In the genomic region with DNA sequence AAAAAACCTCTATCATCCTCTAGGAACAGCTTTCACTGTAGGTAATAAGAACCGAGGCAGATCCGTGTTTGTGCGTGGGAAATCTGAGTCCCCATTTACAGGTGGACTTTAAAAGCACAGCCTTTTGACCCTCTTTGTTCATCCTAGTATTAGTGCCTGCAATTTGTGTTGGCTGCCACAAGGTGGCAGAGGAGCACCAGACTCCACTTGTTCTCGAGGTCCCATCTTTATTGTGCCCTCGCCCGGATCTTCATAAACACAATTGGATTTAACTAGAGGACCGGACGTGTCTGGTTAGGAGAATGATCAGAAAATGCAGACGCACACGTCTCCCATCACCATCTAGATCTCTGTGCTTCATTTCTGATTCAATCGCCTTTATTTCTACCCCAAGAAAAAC, we compare ENCODE assay signal across 9 mouse cellular contexts.
DNase-seq lines count a peak whose midpoint lies in the region; ATAC-seq and TF ChIP-seq lines count a peak whose summit lies in the region.
"Had no signal": no experiment of that assay in that cellular context is flagged by ENCODE, and none has a peak within 500 bp of the region (broad histone marks: within the 10 kb centered on the region; RNA-seq: fewer than 3 reads in every experiment).

No protein-coding gene starts in this region.

- peak; percentile 85 for TF ChIP-seq CTCF in lung, embryonic 14.5 days (IDR thresholded peaks at IDR 0.05; ENCODE audit: low read depth)
- 0 out of 2 replicates have a peak, but pooled peaks have one; percentile 35 for TF ChIP-seq CTCF in bone marrow macrophage, adult 2 months (IDR thresholded peaks at IDR 0.05; ENCODE audit: low read depth, low read length)

- H3K36me3 ChIP-seq in forebrain, embryonic 11.5 days (ENCODE audit: control insufficient read depth, insufficient read depth, low read length): no peaks in the 10 kb centered on the region
- H3K36me3 ChIP-seq in forebrain, embryonic 13.5 days (ENCODE audit: poor library complexity, severe bottlenecking): no peaks in the 10 kb centered on the region
- H3K36me3 ChIP-seq in lung, embryonic 14.5 days (ENCODE audit: insufficient read depth): no peaks in the 10 kb centered on the region
- H3K36me3 ChIP-seq: neural tube, embryonic 12.5 days had no signal

- 0 out of 2 replicates have a peak overlapping the region, but pooled peaks have one; percentile 10 for H3K9ac ChIP-seq in forebrain, embryonic 11.5 days (ENCODE audit: low read length)
- no peak overlapping the region for H3K9ac ChIP-seq in forebrain, embryonic 13.5 days
- H3K9ac ChIP-seq in lung, embryonic 14.5 days: no peak overlapping the region
- H3K9ac ChIP-seq: neural tube, embryonic 12.5 days had no signal

- no peak overlapping the region for H3K4me2 ChIP-seq in forebrain, embryonic 11.5 days (ENCODE audit: low read depth, low read length, severe bottlenecking)
- H3K4me2 ChIP-seq in forebrain, embryonic 13.5 days: no peak overlapping the region
- H3K4me2 ChIP-seq in lung, embryonic 14.5 days: no peak overlapping the region
- H3K4me2 ChIP-seq: neural tube, embryonic 12.5 days had no signal

- no peaks in the 10 kb centered on the region for H3K9me3 ChIP-seq in forebrain, embryonic 11.5 days (ENCODE audit: control insufficient read depth, low read length)
- no peaks in the 10 kb centered on the region for H3K9me3 ChIP-seq in forebrain, embryonic 13.5 days (replicated peaks)
- no peaks in the 10 kb centered on the region for H3K9me3 ChIP-seq in lung, embryonic 14.5 days (ENCODE audit: low read depth, low read length)
- H3K9me3 ChIP-seq: neural tube, embryonic 12.5 days had no signal

- no peaks in the 10 kb centered on the region for H3K27me3 ChIP-seq in forebrain, embryonic 11.5 days (ENCODE audit: control insufficient read depth, insufficient read depth, low read length)
- no peaks in the 10 kb centered on the region for H3K27me3 ChIP-seq in forebrain, embryonic 13.5 days
- no peaks in the 10 kb centered on the region for H3K27me3 ChIP-seq in lung, embryonic 14.5 days (ENCODE audit: insufficient read depth, low read length)
- H3K27me3 ChIP-seq: neural tube, embryonic 12.5 days had no signal

- WGBS in forebrain, embryonic 11.5 days: 27% methylated on average over 11 of the region's 11 CpGs
- WGBS in forebrain, embryonic 13.5 days: 19% methylated on average over 11 of the region's 11 CpGs
- 26% methylated on average over 11 of the region's 11 CpGs for WGBS in lung, embryonic 14.5 days

- no peak for ATAC-seq in forebrain, embryonic 11.5 days (replicated peaks; ENCODE audit: low FRiP score)
- no peak for ATAC-seq in forebrain, embryonic 13.5 days
- no peak for ATAC-seq in lung, embryonic 14.5 days (ENCODE audit: insufficient read depth)

- no peaks in the 10 kb centered on the region for H3K4me1 ChIP-seq in forebrain, embryonic 11.5 days (replicated peaks; ENCODE audit: control insufficient read depth, insufficient read depth, low read length)
- peaks cover 4% of the 10 kb centered on the region; the same call in 1 of the 2 replicates for H3K4me1 ChIP-seq in forebrain, embryonic 13.5 days
- no peaks in the 10 kb centered on the region for H3K4me1 ChIP-seq in lung, embryonic 14.5 days (ENCODE audit: insufficient read depth)
- peaks cover 2% of the 10 kb centered on the region for H3K4me1 ChIP-seq in bone marrow macrophage, adult 2 months (ENCODE audit: control insufficient read depth, insufficient read depth, low read length)

- H3K4me3 ChIP-seq in forebrain, embryonic 11.5 days (ENCODE audit: low read depth, low read length): no peak overlapping the region
- no peak overlapping the region for H3K4me3 ChIP-seq in forebrain, embryonic 13.5 days
- no peak overlapping the region for H3K4me3 ChIP-seq in lung, embryonic 14.5 days (ENCODE audit: low read depth, low read length)
- no peak overlapping the region for H3K4me3 ChIP-seq in bone marrow macrophage, adult 2 months (ENCODE audit: insufficient read depth, low read length)
- H3K4me3 ChIP-seq: neural tube, embryonic 12.5 days had no signal

- peak; percentile 76 for DNase-seq in forebrain, embryonic 11.5 days (ENCODE audit: low spot score)
- peak; percentile 78 for DNase-seq in lung, embryonic 14.5 days
- no peak for DNase-seq in lung, postnatal 10 days
- DNase-seq in kidney, postnatal 36 days: peak; percentile 17 to 48
- no peak for DNase-seq in left cerebral cortex, adult 8-10 months (ENCODE audit: low spot score in 2 of 2)
- no peak for DNase-seq in gastrocnemius, postnatal 10 days

- no peak for TF ChIP-seq POLR2A in bone marrow macrophage, adult 2 months (IDR thresholded peaks at IDR 0.05; ENCODE audit: borderline replicate concordance, low read depth, low read length)

- no peak overlapping the region for H3K27ac ChIP-seq in forebrain, embryonic 11.5 days (ENCODE audit: low read depth, low read length)
- no peak overlapping the region for H3K27ac ChIP-seq in forebrain, embryonic 13.5 days
- H3K27ac ChIP-seq in lung, embryonic 14.5 days (ENCODE audit: low read depth): no peak overlapping the region
- H3K27ac ChIP-seq in bone marrow macrophage, adult 2 months (ENCODE audit: insufficient read depth, low read depth, low read length): no peak overlapping the region

Comparison
In these comparisons a context has a peak if more than half of its experiments do, and no peak if none do; other contexts are left out.
1. DNase-seq: peak in forebrain, embryonic 11.5 days (single experiment), lung, embryonic 14.5 days (single experiment) and kidney, postnatal 36 days (2 of 2); none in lung, postnatal 10 days (single experiment), left cerebral cortex, adult 8-10 months (0 of 2) and gastrocnemius, postnatal 10 days (single experiment).